Mouse (Mus musculus) thymus, postnatal 0 days (tissue): ENCODE measurements at regions not wholly inside any gene's neighbourhood (a gene's known extent, or its start where the extent isn't known, plus 50 kb on each side); places are given as distances from the start of the nearest gene placed in this dataset.

ENCODE experiments used
- DNase-seq: peaks from one replicate; pipeline ENCODE4 v3.0.0-alpha.2; 2015; ENCODE audit warnings: low spot score

GRCm38 (mm10) chr3:148202148-148202547 lies 788.2 kb downstream of the Adgrl2 start:
- no peak for DNase-seq

- DNase-seq, result no peak
Observed at GRCm38 (mm10) chr3:148186704-148187103, 803.7 kb downstream of the Adgrl2 start.

GRCm38 (mm10) chr3:148167556-148167955 lies 822.8 kb downstream of the Adgrl2 start:
- no peak for DNase-seq

- DNase-seq, result no peak
Observed at GRCm38 (mm10) chr3:148159059-148159458, 831.3 kb downstream of the Adgrl2 start.

- no peak for DNase-seq
Observed at GRCm38 (mm10) chr3:148158533-148158932, 831.8 kb downstream of the Adgrl2 start.

GRCm38 (mm10) chr3:148143776-148144175 lies 846.6 kb downstream of the Adgrl2 start:
- no peak for DNase-seq

DNA sequence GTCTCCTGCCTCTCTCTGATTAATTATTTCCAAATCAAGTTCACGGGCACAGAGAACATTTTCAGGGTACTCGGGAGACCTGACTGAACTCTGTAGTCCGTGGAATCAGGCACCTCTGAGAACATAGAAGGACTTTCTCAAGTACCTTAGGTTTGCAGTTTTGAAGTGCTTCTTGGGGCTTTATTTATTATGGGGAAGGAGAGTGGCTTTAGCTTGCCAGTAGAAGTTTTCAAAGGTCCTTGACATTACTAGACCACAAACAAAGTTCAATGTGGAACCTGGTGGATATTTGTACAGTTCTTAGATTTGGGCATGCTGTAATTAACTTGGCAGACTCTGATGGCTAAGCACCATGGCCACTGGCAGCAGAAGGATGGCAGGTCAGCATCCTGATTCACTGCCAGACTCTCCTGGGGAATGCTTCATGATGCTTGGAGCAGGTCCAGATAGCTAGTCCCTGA lies 853.5 kb downstream of the Adgrl2 start:
- no peak for DNase-seq

DNA sequence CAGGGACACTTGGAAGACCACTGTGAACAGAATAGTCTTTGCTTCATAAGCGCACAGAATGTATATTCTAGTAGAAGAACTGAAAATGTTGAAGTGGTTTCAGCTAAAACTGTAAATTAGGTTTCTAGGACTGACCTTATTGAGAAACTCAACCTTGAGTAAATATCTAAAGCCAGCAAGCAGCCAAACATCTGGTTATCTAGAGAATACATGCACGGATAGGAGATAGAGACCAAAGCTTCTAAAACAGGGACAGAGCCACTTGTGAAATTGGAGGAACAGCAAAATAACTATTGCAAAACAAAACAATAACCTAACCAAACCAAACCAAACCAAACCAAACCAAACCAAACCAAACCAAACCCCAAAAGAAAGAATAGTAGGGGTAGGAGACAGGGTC lies 855.7 kb downstream of the Adgrl2 start:
- DNase-seq, result no peak

- DNase-seq, result no peak
Observed at GRCm38 (mm10) chr3:148115576-148115975, 874.8 kb downstream of the Adgrl2 start.

DNA sequence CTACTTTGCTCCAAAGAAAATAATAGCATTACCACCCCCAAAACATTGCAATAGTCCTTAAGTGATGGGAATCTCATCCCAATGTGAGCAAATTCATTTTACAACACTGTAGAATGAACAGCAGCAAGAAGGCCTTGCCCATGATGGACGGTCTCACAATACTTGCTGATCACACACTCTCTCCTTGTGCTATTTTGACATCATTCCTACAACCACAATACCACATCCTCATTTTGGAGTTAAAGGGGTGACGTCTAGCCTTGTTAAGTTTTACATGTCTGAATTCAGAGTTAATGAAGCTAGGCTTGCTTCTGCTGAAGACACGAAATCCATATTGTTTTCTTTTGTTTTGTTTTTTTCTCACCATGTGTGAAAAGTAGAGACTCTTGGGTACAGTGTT lies 878.2 kb downstream of the Adgrl2 start:
- no peak for DNase-seq

DNA sequence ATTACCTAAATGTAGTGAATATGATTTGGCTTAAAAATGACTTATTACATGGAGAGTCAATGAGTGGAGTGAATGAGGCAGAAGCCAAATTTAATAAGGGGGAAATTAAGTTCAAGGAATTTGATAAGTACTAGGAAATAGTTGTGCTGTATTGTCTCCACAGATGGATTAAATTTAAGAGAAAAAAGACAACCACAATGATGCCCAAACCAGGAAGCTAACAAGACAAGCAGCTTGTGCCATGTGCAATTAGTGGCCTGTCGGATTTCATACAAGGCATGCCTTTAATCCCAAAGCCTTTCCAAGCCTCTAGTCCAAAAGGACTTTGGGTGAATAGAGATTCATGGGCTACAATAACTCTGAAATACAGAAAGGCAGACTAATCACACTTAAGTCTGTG lies 883.3 kb downstream of the Adgrl2 start:
- no peak for DNase-seq

GRCm38 (mm10) chr3:148093930-148094329 lies 896.4 kb downstream of the Adgrl2 start:
- no peak for DNase-seq

GRCm38 (mm10) chr3:148075841-148076240 lies 914.5 kb downstream of the Adgrl2 start:
- no peak for DNase-seq

GRCm38 (mm10) chr3:148066701-148067100 lies 923.7 kb downstream of the Adgrl2 start:
- no peak for DNase-seq

DNA sequence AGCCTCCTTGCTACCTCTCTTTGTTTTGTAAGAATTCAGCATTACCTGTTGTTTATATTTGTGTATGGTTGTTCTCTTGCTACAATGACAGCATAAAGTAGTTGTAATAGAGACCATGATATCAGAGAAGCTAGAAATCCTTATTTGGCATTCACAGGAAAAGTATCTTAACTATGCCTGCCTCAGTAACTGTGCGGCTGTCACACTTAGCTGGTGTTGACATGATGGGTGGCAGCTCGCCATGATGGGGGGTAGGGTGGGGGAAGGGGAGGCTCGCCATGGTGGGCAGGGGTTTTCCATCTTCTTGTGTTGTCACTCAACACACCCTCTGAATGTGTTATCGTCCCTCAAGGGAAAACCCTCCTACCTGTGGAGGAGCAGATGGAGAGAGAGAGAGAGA lies 934.3 kb downstream of the Adgrl2 start:
- no peak for DNase-seq

GRCm38 (mm10) chr3:148052516-148052915 lies 937.8 kb downstream of the Adgrl2 start:
- no peak for DNase-seq

DNA sequence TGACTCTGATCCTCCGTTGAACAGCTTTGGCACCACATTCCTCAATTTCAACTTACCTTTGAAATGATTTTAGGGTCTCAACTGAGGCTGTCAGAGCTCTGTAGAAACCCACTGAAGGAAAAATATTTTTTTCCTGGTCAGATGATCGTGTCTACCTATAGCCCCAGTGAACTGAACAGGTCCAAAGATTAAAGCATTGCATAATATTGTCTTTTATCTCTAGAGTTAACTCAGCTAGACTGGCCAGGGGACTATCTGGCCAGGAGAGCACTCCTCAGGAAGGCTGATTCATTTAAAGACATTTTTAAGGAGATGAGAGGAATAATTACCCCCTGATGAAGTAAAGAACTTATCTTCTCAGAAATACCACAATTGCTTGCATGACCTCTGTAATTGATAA lies 942.1 kb downstream of the Adgrl2 start:
- DNase-seq, result no peak

DNA sequence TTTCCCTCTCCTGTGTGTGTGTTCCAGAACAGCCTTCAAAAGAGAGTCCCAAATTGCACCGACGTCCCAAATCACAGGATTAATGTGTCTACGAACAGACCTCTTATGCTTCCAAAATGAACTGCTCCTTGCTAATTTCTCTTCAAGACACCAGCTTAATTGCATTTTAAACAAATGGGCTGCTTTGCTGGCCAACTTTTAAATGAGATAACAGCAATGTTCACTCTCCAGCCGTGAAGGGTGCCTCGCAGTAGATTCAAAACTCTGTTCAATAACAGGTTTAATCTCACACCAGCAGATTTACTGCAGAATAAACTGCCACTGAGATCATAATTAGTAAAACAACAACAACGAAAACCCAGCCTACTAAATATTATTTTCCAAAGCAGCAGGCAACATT lies 957.8 kb downstream of the Adgrl2 start:
- no peak for DNase-seq

DNA sequence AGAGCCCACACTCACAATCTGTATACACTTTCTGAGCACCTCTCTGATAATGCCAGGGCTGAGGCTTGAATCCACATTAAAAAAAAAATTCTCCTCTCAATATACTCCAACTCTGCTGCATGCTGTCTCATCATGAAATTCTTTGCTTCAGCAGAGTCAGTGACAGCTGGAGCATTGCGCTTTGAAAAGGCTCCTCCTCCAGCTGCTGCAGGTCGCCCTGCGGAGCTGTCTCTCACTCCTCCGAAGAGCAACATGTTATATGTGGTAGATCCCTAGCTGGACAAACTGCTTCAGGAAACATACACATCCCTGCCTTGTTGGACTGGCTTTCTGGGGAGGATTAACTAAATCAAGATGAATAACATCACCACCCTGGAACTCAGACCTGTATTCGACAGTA lies 984.5 kb downstream of the Adgrl2 start:
- DNase-seq, result no peak

GRCm38 (mm10) chr3:148004006-148004405 lies 986.3 kb downstream of the Adgrl2 start:
- no peak for DNase-seq

DNA sequence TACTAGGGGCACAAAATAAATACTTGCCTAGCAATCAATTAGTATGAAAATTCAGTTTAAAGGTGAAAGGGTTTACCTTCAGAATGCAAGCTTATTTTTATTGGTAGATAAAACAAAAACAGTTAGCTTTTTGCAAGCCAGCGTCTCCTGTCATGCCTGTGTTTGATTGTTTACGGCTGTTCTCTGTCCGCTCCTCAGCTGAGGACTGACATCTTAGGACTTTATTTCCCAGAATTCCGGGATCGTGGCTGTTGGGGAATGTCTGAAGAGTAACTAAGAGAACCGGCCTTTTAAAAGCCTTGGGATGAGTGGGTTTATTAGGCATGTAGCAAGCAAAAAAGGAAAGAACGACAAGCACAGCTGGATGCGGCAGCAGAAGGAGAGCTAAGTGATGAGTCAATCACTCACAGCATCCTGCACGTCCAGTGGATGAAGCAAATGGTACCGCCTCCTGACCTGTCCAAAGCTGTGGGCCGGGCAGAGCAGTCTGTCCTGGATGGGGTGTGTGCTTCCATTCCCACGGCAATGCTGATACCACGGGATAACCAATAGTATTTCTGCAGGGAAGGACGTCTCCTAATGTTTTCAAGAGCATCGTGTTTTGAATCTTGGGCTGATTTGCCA lies 990.9 kb downstream of the Adgrl2 start:
- no peak for DNase-seq

DNA sequence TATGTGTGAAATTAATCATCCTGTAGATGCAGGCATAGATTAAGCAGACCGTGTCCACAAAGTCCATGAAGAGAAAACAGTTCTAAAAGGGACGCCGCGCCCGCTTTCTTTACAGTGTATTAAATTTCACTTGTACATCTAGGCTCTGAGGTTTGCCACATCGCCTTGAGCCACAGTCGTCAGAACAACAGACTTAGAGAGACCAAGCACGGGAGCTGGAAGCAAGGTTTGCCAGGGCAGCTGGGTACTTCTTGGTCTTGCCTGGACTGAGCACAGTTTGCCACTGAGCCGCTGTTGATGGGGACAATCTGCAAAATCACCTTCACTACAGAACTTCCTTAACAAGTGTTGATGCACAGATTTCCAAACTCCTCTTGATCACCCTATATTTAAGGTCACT lies 998.6 kb downstream of the Adgrl2 start:
- no peak for DNase-seq

DNA sequence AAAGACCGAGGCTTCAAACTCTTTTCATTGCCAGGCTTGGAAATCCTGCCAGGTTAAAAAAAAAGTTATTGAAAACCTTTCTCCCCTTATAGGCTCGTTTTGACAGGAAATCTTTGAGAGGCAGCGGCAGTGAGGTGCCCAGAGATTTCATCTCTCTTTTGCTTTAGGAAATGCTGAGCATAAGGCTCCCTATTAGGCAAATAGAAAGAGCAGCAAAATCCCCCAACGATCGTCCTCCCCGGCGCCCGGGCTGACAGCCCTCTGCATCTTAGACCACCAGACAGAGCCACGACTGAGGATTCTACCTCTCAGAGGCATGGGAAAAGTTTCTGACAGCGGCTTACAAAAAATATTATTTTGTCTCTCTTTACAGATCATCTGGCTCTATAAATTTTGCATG lies 999.5 kb downstream of the Adgrl2 start:
- DNase-seq, result no peak

DNA sequence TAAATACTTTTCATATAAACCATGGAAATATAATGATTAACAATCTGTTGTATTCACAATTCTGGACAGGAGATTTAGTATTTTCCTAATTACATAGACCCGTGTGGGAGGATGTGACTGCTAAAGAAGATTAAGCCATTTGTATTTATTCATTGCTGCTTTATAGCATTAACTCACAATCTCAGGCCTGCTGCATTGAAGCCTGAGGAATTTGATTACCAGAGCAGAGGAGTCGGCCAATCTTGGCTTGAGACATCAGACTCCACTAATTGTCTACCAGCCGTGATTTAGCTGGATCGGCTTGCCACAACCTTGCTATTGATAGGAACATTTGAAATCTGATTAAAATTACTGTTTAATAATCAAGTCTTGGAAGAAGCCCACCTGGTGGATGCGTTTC lies 1007.5 kb downstream of the Adgrl2 start:
- DNase-seq, result no peak
